Mouse (Mus musculus) bone marrow, adult 2 months (tissue): ENCODE data around the gene Ccl26.

Source experiments
- CTCF ChIP-seq: fragments of 200-500 bp; IDR thresholded peaks from 2 replicates; pipeline ENCODE4 v1.5.1; 2011; ENCODE audit warnings: low read length, control low read depth; ENCODE audit not compliant: control insufficient read depth, insufficient read depth
- POLR2A ChIP-seq: fragments of 200-500 bp; IDR thresholded peaks from 2 replicates; pipeline ENCODE4 v1.6.1; 2011; ENCODE audit warnings: low read depth, mild to moderate bottlenecking, control low read depth, low read length, borderline replicate concordance; ENCODE audit not compliant: control insufficient read depth

DNA sequence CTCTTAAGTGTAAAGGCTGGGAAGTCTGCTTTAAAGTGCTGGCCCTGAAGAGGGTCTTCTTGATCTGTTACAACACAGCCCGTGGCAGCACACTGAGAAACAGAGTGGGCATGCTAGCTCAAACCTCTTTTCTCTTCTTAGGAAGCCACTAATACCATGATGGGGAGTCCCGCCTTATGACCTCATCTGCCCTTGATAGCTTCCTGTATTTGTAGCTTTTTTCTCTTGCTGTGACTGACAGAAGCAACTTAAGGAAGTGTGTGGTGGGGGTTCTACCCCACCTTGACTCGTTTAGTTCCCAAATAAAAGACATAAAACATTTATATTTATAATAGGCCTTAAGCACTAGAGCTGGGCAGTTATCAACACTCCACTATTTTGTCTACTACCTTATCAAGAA, 11.8 kb downstream of the Ccl26 start:
- TF ChIP-seq CTCF = no peak
- no peak for TF ChIP-seq POLR2A
